Mouse (Mus musculus) hindbrain, embryonic 16.5 days (tissue): ENCODE results near the gene Vash2. TPM values are rescaled to one million over a fixed set of nuclear protein-coding genes. Genes with fewer than 3 reads are reported as not detected.

Source experiments
- ATAC-seq: fragments of 200-750 bp; cut with Nextera tagmentation; 2 replicates; pipeline ENCODE4 v1.8.0; 2017; ENCODE audit warnings: moderate TSS enrichment, moderate library complexity
- H3K27ac ChIP-seq: fragments of 300-500 bp; sonication (generic); 2 replicates; pipeline ENCODE4 v1.5.1; 2014; ENCODE audit warnings: low read depth, mild to moderate bottlenecking, control low read depth, low read length, moderate library complexity
- H3K27me3 ChIP-seq: fragments of 300-500 bp; sonication (generic); replicated peaks from 2 replicates; pipeline ENCODE4 v1.6.1; 2014; ENCODE audit warnings: low read length; ENCODE audit not compliant: control insufficient read depth, insufficient read depth
- H3K36me3 ChIP-seq: fragments of 300-500 bp; sonication (generic); 2 replicates; pipeline ENCODE4 v1.6.1; 2014; ENCODE audit warnings: mild to moderate bottlenecking, low read length, moderate library complexity, mixed read lengths; ENCODE audit not compliant: control insufficient read depth, insufficient read depth
- H3K4me1 ChIP-seq: fragments of 300-500 bp; sonication (generic); 2 replicates; pipeline ENCODE4 v1.6.1; 2014; ENCODE audit warnings: low read depth, low read length; ENCODE audit not compliant: control insufficient read depth, insufficient read depth
- H3K4me2 ChIP-seq: fragments of 300-500 bp; sonication (generic); 2 replicates; pipeline ENCODE4 v1.6.1; 2014; ENCODE audit warnings: mild to moderate bottlenecking, low read length, control low read depth, moderate library complexity
- H3K4me3 ChIP-seq: fragments of 300-500 bp; sonication (generic); 2 replicates; pipeline ENCODE4 v1.5.1; 2014; ENCODE audit warnings: mild to moderate bottlenecking, low read length, control low read depth, moderate library complexity
- H3K9ac ChIP-seq: fragments of 300-500 bp; sonication (generic); 2 replicates; pipeline ENCODE4 v1.6.1; 2014; ENCODE audit warnings: low read depth, mild to moderate bottlenecking, control low read depth, low read length, moderate library complexity
- H3K9me3 ChIP-seq: fragments of 300-500 bp; sonication (generic); 2 replicates; pipeline ENCODE4 v1.6.1; 2014; ENCODE audit warnings: mild to moderate bottlenecking, low read length, moderate library complexity; ENCODE audit not compliant: control insufficient read depth
- WGBS: fragments of 180-500 bp; shearing (Covaris S2); extraction: QIAGEN DNeasy Blood & Tissue Kit; methylation state at CpG from one replicate; pipeline ENCODE4 v1.1.7; 2014; 5-methylcytosine and 5-hydroxymethylcytosine counted together
- polyA plus RNA-seq: library from polyadenylated mRNA; unstranded; fragments of >200 nt; fragmentation: Nextera tagmentation; extraction: Ambion mirVana; gene quantifications from 2 replicates; pipeline ENCODE4 v1.2.1, GENCODE M21; 2015

The Vash2 gene
- polyA plus RNA-seq, 1 experiment from 2014 or later = 76.5 TPM

DNA sequence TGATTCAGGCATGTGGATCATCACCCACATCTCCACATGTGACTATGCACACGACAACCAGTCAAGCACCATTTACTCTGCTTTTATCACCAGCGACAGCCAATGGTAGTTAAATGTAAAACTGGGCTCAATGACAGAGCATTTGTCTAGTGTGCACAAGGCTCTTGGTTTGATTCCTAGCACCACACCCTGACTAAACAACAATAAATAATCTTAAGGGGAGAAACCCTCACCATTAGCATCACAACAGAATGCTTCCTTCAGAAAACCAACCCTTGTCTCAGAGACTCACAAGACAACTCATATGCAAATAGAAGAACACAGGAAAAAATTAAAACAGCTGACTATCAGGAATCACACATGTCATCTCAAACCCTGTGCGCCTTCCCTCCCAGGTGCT, 35.2 kb upstream of the Vash2 start:
- H3K4me3 ChIP-seq = no peak overlapping the region
- no peak overlapping the region for H3K9ac ChIP-seq
- no peak overlapping the region for H3K4me2 ChIP-seq
- H3K27ac ChIP-seq = no peak overlapping the region
- H3K36me3 ChIP-seq = peaks cover 30% of the 10 kb centered on the region
- WGBS = 93% methylated on average over 3 of the region's 3 CpGs
- ATAC-seq = no peak
- no peaks in the 10 kb centered on the region for H3K4me1 ChIP-seq
- H3K27me3 ChIP-seq = no peaks in the 10 kb centered on the region
- no peaks in the 10 kb centered on the region for H3K9me3 ChIP-seq

DNA sequence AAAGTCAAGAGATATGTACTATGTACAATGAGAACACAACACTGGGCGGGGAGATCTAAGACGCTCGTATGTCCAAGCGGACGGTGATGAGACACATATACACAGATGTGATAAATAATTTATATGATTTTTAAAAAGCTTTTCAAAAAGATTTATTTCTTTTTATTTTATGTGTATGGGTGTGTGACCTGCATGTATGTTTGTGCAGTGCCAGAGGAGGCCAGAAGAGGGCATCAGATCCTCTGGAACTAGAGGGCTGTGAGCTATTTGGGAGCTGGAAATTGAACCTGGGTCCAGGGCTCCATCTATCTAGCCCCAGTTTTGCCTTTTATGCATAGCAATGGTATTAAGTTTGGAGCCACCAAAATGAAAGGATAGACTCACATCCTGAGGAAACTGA, 29.6 kb upstream of the Vash2 start:
- H3K9me3 ChIP-seq = no peaks in the 10 kb centered on the region
- H3K27ac ChIP-seq = no peak overlapping the region
- H3K36me3 ChIP-seq = peaks cover 41% of the 10 kb centered on the region
- H3K4me1 ChIP-seq = no peaks in the 10 kb centered on the region
- ATAC-seq = no peak
- H3K27me3 ChIP-seq = no peaks in the 10 kb centered on the region
- H3K4me2 ChIP-seq = no peak overlapping the region
- H3K9ac ChIP-seq = no peak overlapping the region
- 97% methylated on average over 5 of the region's 5 CpGs for WGBS
- no peak overlapping the region for H3K4me3 ChIP-seq

DNA sequence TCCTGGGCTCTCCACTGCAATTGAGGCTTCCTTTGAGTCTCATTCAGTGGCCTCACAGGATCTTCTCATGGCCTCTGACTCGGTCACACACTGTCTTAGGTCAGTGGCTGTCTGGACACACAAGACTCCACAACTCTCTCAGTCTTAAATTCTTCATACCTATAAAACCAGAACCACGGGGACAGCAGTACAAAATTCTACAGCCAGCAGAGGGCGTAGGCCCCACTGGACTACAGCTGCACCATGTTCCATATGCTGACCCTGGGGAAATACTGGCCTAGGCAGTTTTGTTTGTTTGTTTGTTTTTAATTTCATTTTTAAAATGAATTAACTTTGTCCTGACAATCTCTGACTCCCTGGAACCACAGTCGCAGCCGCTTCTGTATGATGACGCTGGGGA, 23.1 kb upstream of the Vash2 start:
- Histone ChIP-seq H3K4me2 (no peak overlapping the region), H3K9me3 (peaks cover 4% of the 10 kb centered on the region; the same call in 1 of the 2 replicates), H3K9ac (no peak overlapping the region), H3K27me3 (no peaks in the 10 kb centered on the region), H3K4me1 (no peaks in the 10 kb centered on the region), H3K36me3 (peaks cover 5% of the 10 kb centered on the region), H3K27ac (no peak overlapping the region), H3K4me3 (no peak overlapping the region)
- WGBS = 62% methylated on average over 6 of the region's 6 CpGs
- no peak for ATAC-seq

DNA sequence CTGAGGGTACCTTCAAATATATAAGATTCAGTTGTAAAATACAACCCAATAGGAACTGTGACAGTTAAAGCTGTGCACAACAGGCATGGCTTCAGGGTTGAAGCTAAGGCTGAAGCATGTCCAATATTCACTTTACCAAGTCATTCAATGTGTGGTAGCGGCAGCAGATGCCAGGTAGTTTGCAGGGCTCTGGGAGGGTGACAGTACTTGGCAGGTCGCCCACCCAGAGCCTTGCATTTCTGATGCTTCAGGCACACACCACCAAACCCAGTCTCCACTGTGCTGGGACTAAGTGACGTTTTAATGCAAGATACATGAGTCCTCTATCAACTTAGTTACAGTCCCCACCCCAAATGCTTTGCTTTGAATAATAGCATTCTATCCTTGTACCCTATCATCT, 21.6 kb upstream of the Vash2 start:
- Histone ChIP-seq H3K27me3 (no peaks in the 10 kb centered on the region), H3K4me3 (no peak overlapping the region), H3K27ac (no peak overlapping the region), H3K9me3 (peaks cover 4% of the 10 kb centered on the region; the same call in 1 of the 2 replicates), H3K36me3 (peaks cover 2% of the 10 kb centered on the region; the same call in 1 of the 2 replicates), H3K9ac (no peak overlapping the region), H3K4me2 (no peak overlapping the region), H3K4me1 (no peaks in the 10 kb centered on the region)
- WGBS = 70% methylated on average over 3 of the region's 3 CpGs
- ATAC-seq = no peak

DNA sequence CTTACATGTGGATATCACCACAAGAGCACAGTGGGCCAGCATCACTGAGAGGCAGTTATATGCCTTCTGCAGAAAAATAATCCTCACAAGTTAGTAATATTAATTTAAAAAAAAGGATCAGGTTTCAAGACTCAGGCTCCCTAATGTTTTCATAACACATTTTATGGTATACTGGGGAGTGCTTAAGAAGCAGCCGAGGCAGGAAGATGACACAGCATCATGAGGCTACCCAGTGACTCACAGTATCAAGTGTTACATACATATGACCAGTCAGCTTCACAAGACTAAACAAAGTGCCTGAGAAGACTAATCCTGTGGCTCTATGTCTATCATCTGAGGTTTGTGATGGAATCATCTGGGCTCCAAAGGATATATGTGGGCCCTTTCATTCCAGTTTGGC, 18.9 kb upstream of the Vash2 start:
- Histone ChIP-seq H3K9me3 (peaks cover 4% of the 10 kb centered on the region; the same call in 1 of the 2 replicates), H3K27ac (no peak overlapping the region), H3K4me3 (no peak overlapping the region), H3K9ac (no peak overlapping the region), H3K4me1 (no peaks in the 10 kb centered on the region), H3K4me2 (no peak overlapping the region), H3K36me3 (no peaks in the 10 kb centered on the region), H3K27me3 (no peaks in the 10 kb centered on the region)
- ATAC-seq = no peak
- 85% methylated on average over 1 of the region's 1 CpGs for WGBS

DNA sequence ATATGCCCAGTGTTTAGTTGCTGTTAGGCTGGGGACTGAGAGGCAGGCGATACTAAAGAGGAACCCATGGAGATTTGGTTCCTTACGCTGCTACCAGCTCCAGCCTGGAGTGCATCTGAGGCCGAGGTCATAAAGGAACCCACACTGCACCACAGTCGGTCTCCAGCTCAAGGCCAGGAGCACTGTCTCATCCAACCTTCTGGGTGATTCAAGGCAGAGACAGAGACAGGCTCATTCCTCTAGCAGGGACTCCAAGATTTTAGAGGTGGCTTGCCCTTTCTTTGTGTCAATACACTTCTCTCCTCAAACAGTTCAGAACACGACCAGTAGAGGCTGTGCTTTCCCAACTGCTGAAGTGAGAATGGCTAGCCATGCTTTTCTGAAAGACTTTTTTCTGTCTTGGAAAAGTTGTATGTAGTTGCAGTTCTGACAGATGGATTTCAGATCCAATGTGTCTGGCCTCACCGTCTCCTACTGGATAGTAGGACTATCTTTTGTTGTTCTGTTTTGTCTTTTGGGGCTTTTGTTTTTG, 17.3 kb upstream of the Vash2 start:
- 72% methylated on average over 6 of the region's 6 CpGs for WGBS
- H3K4me1 ChIP-seq = no peaks in the 10 kb centered on the region
- no peak overlapping the region for H3K9ac ChIP-seq
- no peaks in the 10 kb centered on the region for H3K27me3 ChIP-seq
- ATAC-seq = no peak
- no peaks in the 10 kb centered on the region for H3K36me3 ChIP-seq
- H3K9me3 ChIP-seq = peaks cover 4% of the 10 kb centered on the region; the same call in 1 of the 2 replicates
- H3K4me2 ChIP-seq = no peak overlapping the region
- no peak overlapping the region for H3K4me3 ChIP-seq
- H3K27ac ChIP-seq = no peak overlapping the region

DNA sequence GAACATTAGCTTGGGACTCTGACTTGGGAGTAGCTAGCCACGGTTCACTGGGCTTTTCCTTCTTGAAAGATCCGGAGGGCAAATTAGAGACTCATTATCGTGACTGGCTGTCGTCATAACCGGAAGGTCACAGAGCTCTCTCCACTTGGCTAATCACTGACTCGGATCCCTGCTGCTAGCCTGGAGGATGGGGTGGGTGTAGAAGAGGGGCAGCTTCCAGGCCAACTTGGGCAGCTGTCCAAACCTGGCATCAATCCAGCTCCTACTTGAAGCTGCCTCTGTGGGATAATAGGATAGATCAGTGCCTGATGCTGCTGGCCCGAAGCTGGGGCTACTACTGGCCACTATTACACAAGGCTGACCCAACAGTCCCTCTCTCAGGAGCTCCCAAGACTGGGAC, 16.5 kb upstream of the Vash2 start:
- no peak overlapping the region for H3K4me2 ChIP-seq

DNA sequence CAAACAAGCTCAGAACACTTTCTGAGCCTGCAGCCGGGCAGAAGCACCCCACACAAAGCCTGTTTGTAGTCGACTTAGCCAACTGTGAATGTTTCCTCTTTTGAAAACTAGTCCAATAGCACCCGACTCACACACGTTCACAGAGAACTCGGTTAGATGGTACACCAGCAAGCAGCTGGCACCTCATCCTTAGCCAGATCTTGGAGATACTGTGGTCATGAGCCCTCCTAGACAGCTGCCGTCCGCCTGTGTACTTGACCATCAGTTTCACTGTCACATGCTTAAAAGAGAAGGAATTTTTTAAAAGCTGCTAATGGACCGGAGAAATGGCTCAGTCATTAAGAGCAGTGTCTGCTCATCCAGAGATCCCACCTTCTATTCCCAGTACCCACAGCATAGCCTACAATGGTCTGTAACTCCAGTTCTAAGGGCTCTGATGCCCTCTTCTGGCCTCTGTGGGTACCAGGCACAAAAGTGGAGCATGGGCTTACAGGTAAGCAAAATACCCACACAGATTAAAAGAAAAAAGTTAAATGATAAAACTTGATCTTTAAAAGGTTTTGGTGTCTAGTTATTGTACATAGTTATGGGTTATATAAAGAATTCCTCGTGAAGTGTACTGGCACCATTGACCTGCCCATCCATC, 10.5 kb upstream of the Vash2 start:
- no peak overlapping the region for H3K4me3 ChIP-seq
- no peak overlapping the region for H3K27ac ChIP-seq
- ATAC-seq = no peak
- no peaks in the 10 kb centered on the region for H3K36me3 ChIP-seq
- H3K9me3 ChIP-seq = no peaks in the 10 kb centered on the region
- no peaks in the 10 kb centered on the region for H3K27me3 ChIP-seq
- 80% methylated on average over 9 of the region's 9 CpGs for WGBS
- no peak overlapping the region for H3K9ac ChIP-seq
- H3K4me1 ChIP-seq = no peaks in the 10 kb centered on the region
- no peak overlapping the region for H3K4me2 ChIP-seq

More for the DNA sequence above, 16.5 kb upstream of the Vash2 start:
- Histone ChIP-seq H3K4me1 (no peaks in the 10 kb centered on the region), H3K4me3 (no peak overlapping the region), H3K27me3 (no peaks in the 10 kb centered on the region), H3K27ac (no peak overlapping the region), H3K9me3 (peaks cover 4% of the 10 kb centered on the region; the same call in 1 of the 2 replicates), H3K36me3 (no peaks in the 10 kb centered on the region), H3K9ac (no peak overlapping the region)
- WGBS = 38% methylated on average over 7 of the region's 7 CpGs
- ATAC-seq = peak; percentile 73

DNA sequence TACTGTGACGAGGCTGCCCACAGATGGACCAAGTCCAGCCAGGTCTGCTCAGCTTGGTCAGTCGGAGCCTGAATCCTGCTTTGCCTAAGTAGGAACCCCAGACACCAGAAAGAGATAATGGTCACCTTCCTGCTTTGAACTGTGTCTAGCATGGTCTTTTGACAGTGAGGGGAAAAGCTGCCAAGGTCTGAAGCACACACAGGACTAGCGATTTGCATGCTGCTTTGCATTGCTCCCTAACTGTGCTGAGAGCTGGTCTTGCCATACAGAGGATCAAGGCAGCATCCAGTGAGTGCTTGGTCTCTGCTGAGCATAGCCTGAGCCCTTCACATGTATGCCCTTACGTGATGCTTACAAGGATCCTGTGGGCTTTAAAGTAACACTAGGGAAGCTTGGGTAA, 2.3 kb upstream of the Vash2 start:
- Histone ChIP-seq H3K36me3 (no peaks in the 10 kb centered on the region), H3K4me1 (peaks cover 13% of the 10 kb centered on the region), H3K4me2 (no peak overlapping the region), H3K4me3 (no peak overlapping the region), H3K27me3 (no peaks in the 10 kb centered on the region), H3K27ac (no peak overlapping the region), H3K9me3 (no peaks in the 10 kb centered on the region), H3K9ac (no peak overlapping the region)
- 86% methylated on average over 4 of the region's 4 CpGs for WGBS
- no peak for ATAC-seq
